Mouse (Mus musculus): Measurements from ENCODE around the gene Habp2. TPM values are rescaled to one million over a fixed set of nuclear protein-coding genes. Genes with fewer than 3 reads are reported as not detected.

The Habp2 gene
- polyA plus RNA-seq, 1 experiment from 2014 or later: 36.1 TPM

DNA sequence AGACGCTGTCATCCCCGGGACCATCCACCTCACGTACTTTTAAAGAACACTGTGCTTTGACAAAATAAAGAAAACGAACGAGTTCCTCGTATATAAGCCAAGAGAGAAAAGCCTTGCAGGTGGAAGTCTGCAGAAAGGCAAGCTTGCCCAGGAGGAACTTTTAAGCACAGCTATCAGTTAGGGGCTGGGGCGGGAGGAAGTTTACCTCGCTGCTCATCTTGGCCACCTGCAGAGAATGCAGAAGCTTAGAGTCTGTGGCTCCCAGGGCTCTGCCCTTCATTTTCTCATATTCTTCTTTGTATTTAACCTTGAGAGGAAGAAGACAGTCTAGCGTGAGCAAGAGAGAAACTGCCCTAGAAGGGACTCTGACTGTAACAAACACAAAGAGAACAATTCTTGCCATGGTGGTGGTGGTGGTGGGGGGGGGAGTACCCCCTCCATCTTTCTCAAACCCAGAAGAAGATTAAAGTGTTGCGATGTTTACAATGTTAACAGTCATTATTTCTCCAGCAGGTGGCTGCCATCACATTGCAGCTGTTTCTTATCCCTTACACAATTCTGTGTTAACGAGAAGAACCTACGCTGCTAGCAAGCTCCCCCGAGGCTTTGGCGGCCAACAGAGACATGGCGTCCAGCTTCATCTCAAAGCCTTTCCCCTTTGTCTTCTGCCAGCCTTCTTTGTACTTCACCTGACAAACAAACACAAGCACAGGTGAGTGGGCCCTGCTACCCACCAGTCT is 77.0 kb downstream of the Habp2 start:
- Histone ChIP-seq H3K9ac (no peak overlapping the region), H3K4me1 (replicated peaks) (no peaks in the 10 kb centered on the region), H3K4me2 (no peak overlapping the region), H3K36me3 (no peaks in the 10 kb centered on the region), H3K27me3 (no peaks in the 10 kb centered on the region), H3K4me3 (replicated peaks) (no peak overlapping the region), H3K9me3 (replicated peaks) (no peaks in the 10 kb centered on the region), H3K27ac (no peak overlapping the region)
- WGBS (ENCODE audit: insufficient replicate concordance): 58% methylated on average over 15 of the region's 15 CpGs
- ATAC-seq (ENCODE audit: low read depth): no peak
- no peak for DNase-seq

- H3K4me1 ChIP-seq (replicated peaks): no peaks in the 10 kb centered on the region
- DNase-seq (no peak), ATAC-seq (ENCODE audit: low read depth) (no peak)
- H3K9ac ChIP-seq: no peak overlapping the region
- H3K27me3 ChIP-seq: no peaks in the 10 kb centered on the region
- no peak overlapping the region for H3K4me2 ChIP-seq
- H3K27ac ChIP-seq: no peak overlapping the region
- WGBS (ENCODE audit: insufficient replicate concordance): 82% methylated on average over 8 of the region's 8 CpGs
- H3K9me3 ChIP-seq (replicated peaks): no peaks in the 10 kb centered on the region
- no peaks in the 10 kb centered on the region for H3K36me3 ChIP-seq
- H3K4me3 ChIP-seq (replicated peaks): no peak overlapping the region
Measured at GRCm38 (mm10) chr19:56364563-56364962, 77.6 kb downstream of the Habp2 start.

GRCm38 (mm10) chr19:56366168-56366567 is 79.2 kb downstream of the Habp2 start:
- no peaks in the 10 kb centered on the region for H3K27me3 ChIP-seq
- H3K4me3 ChIP-seq (replicated peaks): no peak overlapping the region
- H3K9ac ChIP-seq: no peak overlapping the region
- no peak overlapping the region for H3K4me2 ChIP-seq
- ATAC-seq (ENCODE audit: low read depth): no peak
- H3K4me1 ChIP-seq (replicated peaks): no peaks in the 10 kb centered on the region
- no peak for DNase-seq
- H3K27ac ChIP-seq: no peak overlapping the region
- H3K36me3 ChIP-seq: no peaks in the 10 kb centered on the region
- H3K9me3 ChIP-seq (replicated peaks): no peaks in the 10 kb centered on the region
- WGBS (ENCODE audit: insufficient replicate concordance): 73% methylated on average over 11 of the region's 11 CpGs

- Histone ChIP-seq H3K4me1 (replicated peaks) (no peaks in the 10 kb centered on the region), H3K27ac (no peak overlapping the region), H3K4me2 (no peak overlapping the region), H3K4me3 (replicated peaks) (no peak overlapping the region), H3K27me3 (no peaks in the 10 kb centered on the region), H3K36me3 (no peaks in the 10 kb centered on the region), H3K9ac (no peak overlapping the region), H3K9me3 (replicated peaks) (no peaks in the 10 kb centered on the region)
- no peak for DNase-seq
- WGBS (ENCODE audit: insufficient replicate concordance): 86% methylated on average over 9 of the region's 9 CpGs
- ATAC-seq (ENCODE audit: low read depth): no peak
Measured at GRCm38 (mm10) chr19:56366625-56367024, 79.7 kb downstream of the Habp2 start.

GRCm38 (mm10) chr19:56367778-56368177 is 80.8 kb downstream of the Habp2 start:
- H3K9me3 ChIP-seq (replicated peaks): no peaks in the 10 kb centered on the region
- no peaks in the 10 kb centered on the region for H3K27me3 ChIP-seq
- 71% methylated on average over 7 of the region's 7 CpGs for WGBS (ENCODE audit: insufficient replicate concordance)
- no peaks in the 10 kb centered on the region for H3K36me3 ChIP-seq
- no peak overlapping the region for H3K4me3 ChIP-seq (replicated peaks)
- no peak overlapping the region for H3K27ac ChIP-seq
- H3K9ac ChIP-seq: no peak overlapping the region
- no peaks in the 10 kb centered on the region for H3K4me1 ChIP-seq (replicated peaks)
- DNase-seq (no peak), ATAC-seq (ENCODE audit: low read depth) (no peak)
- no peak overlapping the region for H3K4me2 ChIP-seq

DNA sequence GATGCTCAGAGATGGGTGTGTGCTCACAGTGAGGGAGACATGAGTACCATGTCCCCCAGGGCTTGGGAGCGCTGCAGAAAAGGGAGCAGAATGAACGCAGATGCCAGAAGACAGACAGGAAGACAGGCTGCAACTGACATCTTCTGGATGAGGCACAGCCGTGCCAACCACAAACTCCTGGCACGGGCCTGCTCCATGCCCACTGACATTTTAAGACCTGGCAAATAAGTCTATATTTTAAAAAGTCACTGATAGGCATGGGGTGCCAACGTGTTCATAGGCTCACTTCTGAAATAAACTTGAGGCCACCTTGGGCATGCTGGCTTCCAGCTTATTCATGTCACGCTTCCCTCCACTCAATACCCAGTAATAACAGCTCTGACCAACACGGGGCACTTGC is 82.0 kb downstream of the Habp2 start:
- DNase-seq: no peak
- no peaks in the 10 kb centered on the region for H3K27me3 ChIP-seq
- no peaks in the 10 kb centered on the region for H3K9me3 ChIP-seq (replicated peaks)
- H3K9ac ChIP-seq: no peak overlapping the region
- H3K4me3 ChIP-seq (replicated peaks): no peak overlapping the region
- 71% methylated on average over 7 of the region's 7 CpGs for WGBS (ENCODE audit: insufficient replicate concordance)
- no peak overlapping the region for H3K4me2 ChIP-seq
- H3K27ac ChIP-seq: no peak overlapping the region
- H3K36me3 ChIP-seq: no peaks in the 10 kb centered on the region
- ATAC-seq (ENCODE audit: low read depth): no peak
- no peaks in the 10 kb centered on the region for H3K4me1 ChIP-seq (replicated peaks)

Other genes with a start within 250 kb of the Habp2 start
- 0.12 TPM in 2 replicates for gene Nrap, start 102.9 kb downstream of the Habp2 start, polyA plus RNA-seq (2015; fragmentation: Nextera tagmentation; extraction: Ambion mirVana)
- 15.0 and 15.4 TPM in 2 replicates for gene Casp7, start 110.0 kb downstream of the Habp2 start, polyA plus RNA-seq (2015; fragmentation: Nextera tagmentation; extraction: Ambion mirVana)
- gene Plekhs1, start 174.5 kb downstream of the Habp2 start, polyA plus RNA-seq (2015; fragmentation: Nextera tagmentation; extraction: Ambion mirVana): not detected in 2 replicates

Data from liver, embryonic 13.5 days (tissue).